Mouse (Mus musculus): ENCODE measurements at regions not wholly inside any gene's neighbourhood (a gene's known extent, or its start where the extent isn't known, plus 50 kb on each side); places are given as distances from the start of the nearest gene placed in this dataset.

DNA sequence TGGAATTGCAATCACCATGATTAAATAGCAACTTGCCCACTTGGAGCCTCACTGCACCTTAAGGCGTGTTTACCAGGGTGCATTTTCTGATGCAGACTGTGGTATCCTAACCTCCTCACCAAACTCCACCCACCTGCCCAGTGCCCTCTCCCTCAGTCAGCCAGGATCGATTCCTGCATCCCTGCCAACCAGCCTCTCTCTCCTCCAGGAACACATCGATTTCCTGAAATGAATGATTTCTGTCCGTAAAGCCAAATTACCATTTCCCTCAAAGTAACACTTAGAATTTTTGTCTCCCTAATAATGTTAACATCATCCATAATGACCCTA, 103.4 kb upstream of the Ppp2r2d start:
- TF ChIP-seq CTCF (IDR thresholded peaks at IDR 0.05; ENCODE audit: low read depth, low read length) (no peak), EP300 (IDR thresholded peaks at IDR 0.05; ENCODE audit: insufficient read depth, low read depth, low read length) (no peak)

All from ES-Bruce4 (cell line).